Mouse (Mus musculus) kidney, embryonic 15.5 days (tissue): ENCODE measurements around the gene Scnn1b. TPM values are rescaled to one million over a fixed set of nuclear protein-coding genes. Genes with fewer than 3 reads are reported as not detected.

Experiments used
- ATAC-seq: fragments of 200-750 bp; cut with Nextera tagmentation; replicated peaks from 2 replicates; pipeline ENCODE4 v1.8.0; 2017; ENCODE audit warnings: moderate TSS enrichment; ENCODE audit not compliant: low FRiP score
- H3K27ac ChIP-seq: fragments of 300-500 bp; sonication (generic); 2 replicates; pipeline ENCODE4 v1.5.1; 2015; ENCODE audit warnings: mild to moderate bottlenecking, inconsistent platforms
- H3K27me3 ChIP-seq: fragments of 300-500 bp; sonication (generic); 2 replicates; pipeline ENCODE4 v1.6.1; 2015; ENCODE audit warnings: inconsistent platforms
- H3K36me3 ChIP-seq: fragments of 300-500 bp; sonication (generic); 2 replicates; pipeline ENCODE4 v1.6.1; 2015; ENCODE audit warnings: inconsistent platforms
- H3K4me1 ChIP-seq: fragments of 300-500 bp; sonication (generic); 2 replicates; pipeline ENCODE4 v1.6.1; 2015; ENCODE audit warnings: inconsistent platforms
- H3K4me2 ChIP-seq: fragments of 300-500 bp; sonication (generic); 2 replicates; pipeline ENCODE4 v1.6.1; 2015; ENCODE audit warnings: moderate library complexity, mild to moderate bottlenecking, inconsistent platforms
- H3K4me3 ChIP-seq: fragments of 300-500 bp; sonication (generic); replicated peaks from 2 replicates; pipeline ENCODE4 v1.5.1; 2015; ENCODE audit warnings: mild to moderate bottlenecking, inconsistent platforms
- H3K9ac ChIP-seq: fragments of 300-500 bp; sonication (generic); 2 replicates; pipeline ENCODE4 v1.6.1; 2015; ENCODE audit warnings: mild to moderate bottlenecking, inconsistent platforms
- H3K9me3 ChIP-seq: fragments of 300-500 bp; sonication (generic); replicated peaks from 2 replicates; pipeline ENCODE4 v1.6.1; 2016; ENCODE audit warnings: inconsistent platforms
- WGBS: fragments of 180-500 bp; shearing (Covaris S2); methylation state at CpG from one replicate; pipeline ENCODE4 v1.1.7; 2015; ENCODE audit warnings: mixed read lengths; 5-methylcytosine and 5-hydroxymethylcytosine counted together
- polyA plus RNA-seq: library from polyadenylated mRNA; unstranded; fragments of >200 nt; fragmentation: Nextera tagmentation; extraction: Ambion mirVana; gene quantifications from 2 replicates; pipeline ENCODE4 v1.2.1, GENCODE M21; 2015

Gene Scnn1b
- polyA plus RNA-seq, 1 experiment from 2014 or later: 31.9 TPM

- H3K9ac ChIP-seq: no peak overlapping the region
- no peak for ATAC-seq
- peaks cover 8% of the 10 kb centered on the region; the same call in 1 of the 2 replicates for H3K4me1 ChIP-seq
- 92% methylated on average over 2 of the region's 2 CpGs for WGBS
- H3K4me2 ChIP-seq: no peak overlapping the region
- no peak overlapping the region for H3K4me3 ChIP-seq
- peaks cover 23% of the 10 kb centered on the region for H3K36me3 ChIP-seq
- H3K9me3 ChIP-seq: no peaks in the 10 kb centered on the region
- no peaks in the 10 kb centered on the region for H3K27me3 ChIP-seq
- peak overlapping the region; percentile 61; the same call in 1 of the 2 replicates for H3K27ac ChIP-seq
These were observed 77.5 kb downstream of the Scnn1b start for GRCm38 (mm10) chr7:121942371-121942770.

DNA sequence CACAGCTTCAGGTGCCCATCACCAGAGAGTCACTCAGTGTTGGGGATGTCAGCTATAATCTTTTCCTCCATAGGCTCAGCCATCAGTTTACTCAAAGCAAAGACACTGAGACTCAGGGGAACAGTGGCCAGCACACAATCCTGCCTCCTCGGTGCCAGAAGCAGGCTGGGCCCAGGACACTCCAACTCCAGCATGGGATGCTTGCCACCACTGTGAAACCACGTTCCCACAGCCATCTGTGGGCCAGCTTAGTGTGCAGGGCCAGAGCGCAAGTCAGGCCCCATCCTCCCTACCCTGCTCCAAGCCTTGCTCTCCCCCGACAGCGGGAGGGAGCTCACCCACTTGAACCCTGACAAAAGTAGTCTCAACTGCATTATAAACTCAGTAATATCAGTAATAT, 81.4 kb downstream of the Scnn1b start:
- Histone ChIP-seq H3K4me2 (no peak overlapping the region), H3K27ac (no peak overlapping the region), H3K4me3 (no peak overlapping the region), H3K4me1 (no peaks in the 10 kb centered on the region), H3K27me3 (no peaks in the 10 kb centered on the region), H3K9me3 (no peaks in the 10 kb centered on the region), H3K36me3 (peaks cover 39% of the 10 kb centered on the region), H3K9ac (no peak overlapping the region)
- ATAC-seq: no peak
- WGBS: 85% methylated on average over 5 of the region's 5 CpGs

GRCm38 (mm10) chr7:121947513-121947912, 82.7 kb downstream of the Scnn1b start:
- WGBS: 72% methylated on average over 4 of the region's 4 CpGs
- H3K4me1 ChIP-seq: no peaks in the 10 kb centered on the region
- H3K9ac ChIP-seq: no peak overlapping the region
- H3K9me3 ChIP-seq: no peaks in the 10 kb centered on the region
- no peaks in the 10 kb centered on the region for H3K27me3 ChIP-seq
- no peak overlapping the region for H3K4me2 ChIP-seq
- no peak for ATAC-seq
- H3K4me3 ChIP-seq: no peak overlapping the region
- no peak overlapping the region for H3K27ac ChIP-seq
- H3K36me3 ChIP-seq: peaks cover 36% of the 10 kb centered on the region

- 54% methylated on average over 11 of the region's 11 CpGs for WGBS
- Histone ChIP-seq H3K27me3 (no peaks in the 10 kb centered on the region), H3K9ac (no peak overlapping the region), H3K4me1 (no peaks in the 10 kb centered on the region), H3K4me2 (no peak overlapping the region), H3K4me3 (no peak overlapping the region), H3K9me3 (no peaks in the 10 kb centered on the region), H3K27ac (no peak overlapping the region), H3K36me3 (peaks cover 40% of the 10 kb centered on the region)
- no peak for ATAC-seq
These were observed 90.2 kb downstream of the Scnn1b start for GRCm38 (mm10) chr7:121954891-121955669.

DNA sequence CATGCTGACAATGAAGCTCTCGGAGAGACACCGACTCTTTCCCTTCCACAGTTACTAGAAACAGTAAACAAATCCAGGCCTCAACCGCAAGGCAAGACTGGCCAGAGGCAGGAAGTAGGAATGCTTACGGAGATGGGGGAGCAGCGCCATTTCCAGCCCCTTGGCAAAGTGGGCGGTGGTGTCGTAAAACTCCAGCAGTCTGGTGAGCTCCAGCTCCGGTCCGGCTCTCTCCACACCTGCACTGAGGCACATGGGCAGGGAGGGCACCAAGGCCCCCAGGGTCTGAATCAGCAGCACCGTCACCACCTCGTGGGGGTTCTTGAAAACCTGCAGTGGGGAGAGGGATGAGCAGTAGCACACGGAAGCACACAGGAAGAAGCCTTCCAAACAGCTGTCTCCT, 91.0 kb downstream of the Scnn1b start:
- Histone ChIP-seq H3K9ac (no peak overlapping the region), H3K27ac (no peak overlapping the region), H3K36me3 (peaks cover 42% of the 10 kb centered on the region), H3K9me3 (no peaks in the 10 kb centered on the region), H3K27me3 (no peaks in the 10 kb centered on the region), H3K4me1 (no peaks in the 10 kb centered on the region), H3K4me2 (no peak overlapping the region), H3K4me3 (no peak overlapping the region)
- ATAC-seq: no peak
- 42% methylated on average over 12 of the region's 12 CpGs for WGBS

GRCm38 (mm10) chr7:121961913-121962570, 97.2 kb downstream of the Scnn1b start:
- Histone ChIP-seq H3K4me1 (no peaks in the 10 kb centered on the region), H3K27me3 (no peaks in the 10 kb centered on the region), H3K9me3 (0 out of 2 replicates have a peak, but pooled peaks cover 3% of the 10 kb centered on the region), H3K9ac (no peak overlapping the region), H3K4me3 (no peak overlapping the region), H3K4me2 (no peak overlapping the region), H3K36me3 (peaks cover 44% of the 10 kb centered on the region), H3K27ac (no peak overlapping the region)
- 80% methylated on average over 7 of the region's 7 CpGs for WGBS
- no peak for ATAC-seq

DNA sequence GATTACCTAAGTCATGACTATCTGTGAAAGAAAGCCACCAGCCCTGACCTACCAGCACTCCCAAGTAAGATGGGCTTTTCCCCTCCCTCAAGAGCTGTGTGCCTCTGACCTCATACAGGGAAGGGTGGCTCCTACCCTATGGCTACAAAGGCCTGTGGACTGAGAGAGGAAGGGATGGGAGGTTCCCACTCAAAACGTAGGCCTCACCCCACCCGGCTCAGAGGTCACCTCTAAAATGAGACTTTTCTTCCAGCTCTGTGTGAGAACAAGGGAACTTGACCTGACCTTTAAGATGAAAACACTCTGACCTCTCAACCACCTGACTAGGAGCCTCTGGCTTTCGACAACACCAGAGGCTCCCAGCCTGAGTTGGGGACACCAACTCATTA, 97.7 kb downstream of the Scnn1b start:
- H3K9ac ChIP-seq: no peak overlapping the region
- H3K4me1 ChIP-seq: no peaks in the 10 kb centered on the region
- no peak overlapping the region for H3K27ac ChIP-seq
- no peak overlapping the region for H3K4me2 ChIP-seq
- H3K4me3 ChIP-seq: no peak overlapping the region
- no peaks in the 10 kb centered on the region for H3K27me3 ChIP-seq
- WGBS: 70% methylated on average over 3 of the region's 3 CpGs
- ATAC-seq: no peak
- H3K9me3 ChIP-seq: 0 out of 2 replicates have a peak, but pooled peaks cover 3% of the 10 kb centered on the region
- H3K36me3 ChIP-seq: peaks cover 44% of the 10 kb centered on the region

- 0 out of 2 replicates have a peak, but pooled peaks cover 3% of the 10 kb centered on the region for H3K9me3 ChIP-seq
- no peak overlapping the region for H3K4me2 ChIP-seq
- ATAC-seq: no peak
- no peaks in the 10 kb centered on the region for H3K4me1 ChIP-seq
- H3K4me3 ChIP-seq: no peak overlapping the region
- 65% methylated on average over 6 of the region's 6 CpGs for WGBS
- H3K9ac ChIP-seq: no peak overlapping the region
- H3K36me3 ChIP-seq: peaks cover 50% of the 10 kb centered on the region
- no peaks in the 10 kb centered on the region for H3K27me3 ChIP-seq
- H3K27ac ChIP-seq: no peak overlapping the region
These were observed 99.1 kb downstream of the Scnn1b start for GRCm38 (mm10) chr7:121963883-121964398.

- no peak overlapping the region for H3K4me3 ChIP-seq
- H3K27ac ChIP-seq: no peak overlapping the region
- H3K4me2 ChIP-seq: no peak overlapping the region
- H3K4me1 ChIP-seq: no peaks in the 10 kb centered on the region
- ATAC-seq: no peak
- WGBS: 90% methylated on average over 7 of the region's 7 CpGs
- H3K9me3 ChIP-seq: 0 out of 2 replicates have a peak, but pooled peaks cover 3% of the 10 kb centered on the region
- no peaks in the 10 kb centered on the region for H3K27me3 ChIP-seq
- H3K9ac ChIP-seq: no peak overlapping the region
- H3K36me3 ChIP-seq: peaks cover 56% of the 10 kb centered on the region
These were observed 101.3 kb downstream of the Scnn1b start for GRCm38 (mm10) chr7:121966169-121966568.

Other genes with a start within 250 kb of the Scnn1b start
- 1.9 and 2.0 TPM in 2 replicates for gene Usp31, start 157.8 kb upstream of the Scnn1b start, polyA plus RNA-seq
- 22.0 and 23.0 TPM in 2 replicates for gene Scnn1g, start 130.6 kb upstream of the Scnn1b start, polyA plus RNA-seq
- gene Cog7, start 116.7 kb downstream of the Scnn1b start, polyA plus RNA-seq: 29.1 and 29.5 TPM in 2 replicates
- gene Gga2, start 156.2 kb downstream of the Scnn1b start, polyA plus RNA-seq: 89.4 and 95.4 TPM in 2 replicates
- 65.3 and 66.2 TPM in 2 replicates for gene Ubfd1, start 202.1 kb downstream of the Scnn1b start, polyA plus RNA-seq
- 18.6 TPM in 2 replicates for gene Ears2, start 202.2 kb downstream of the Scnn1b start, polyA plus RNA-seq
- 703 and 789 TPM in 2 replicates for gene Ndufab1, start 236.8 kb downstream of the Scnn1b start, polyA plus RNA-seq